Mouse (Mus musculus) monocyte, adult 5-6 weeks (primary cell): ENCODE data around the gene Rbck1. TPM values are rescaled to one million over a fixed set of nuclear protein-coding genes. Genes with fewer than 3 reads are reported as not detected.

Experiments used
- total RNA-seq: library from RNA; stranded (forward); fragments of 200-1000, 200-491, 200-594 nt; gene quantifications from 3 replicates; pipeline ENCODE4 v1.2.3, GENCODE M21; 2017

The Rbck1 gene
- total RNA-seq, 1 experiment from 2014 or later = 59.1 TPM

Other genes with a start within 250 kb of the Rbck1 start
- gene Srxn1, start 227.1 kb downstream of the Rbck1 start, total RNA-seq = 14.1 to 28.0 TPM (median 16.1 TPM) in 3 replicates
- not detected in 3 replicates for gene Tcf15, start 189.1 kb downstream of the Rbck1 start, total RNA-seq
- gene Csnk2a1, start 105.8 kb downstream of the Rbck1 start, total RNA-seq = 104 to 134 TPM (median 114 TPM) in 3 replicates
- 34.6 to 50.1 TPM (median 47.4 TPM) in 3 replicates for gene Tbc1d20, start 38.8 kb downstream of the Rbck1 start, total RNA-seq
- gene Trib3, start 11.4 kb upstream of the Rbck1 start, total RNA-seq = not detected in 3 replicates
- not detected in 3 replicates for gene Nrsn2, start 44.0 kb upstream of the Rbck1 start, total RNA-seq
- 0.10 to 0.43 TPM in 2 of 3 replicates, not detected in the other for gene Sox12, start 65.4 kb upstream of the Rbck1 start, total RNA-seq
- gene Zcchc3, start 82.4 kb upstream of the Rbck1 start, total RNA-seq = 0.10 to 0.75 TPM in 2 of 3 replicates, not detected in the other
- not detected in 3 replicates for gene 6820408C15Rik, start 82.9 kb upstream of the Rbck1 start, total RNA-seq
- not detected in 3 replicates for gene Defb23, start 132.0 kb upstream of the Rbck1 start, total RNA-seq
- gene Defb20, start 144.4 kb upstream of the Rbck1 start, total RNA-seq = not detected in 3 replicates
- gene Defb22, start 157.5 kb upstream of the Rbck1 start, total RNA-seq = not detected in 3 replicates
- gene Defb26, start 179.0 kb upstream of the Rbck1 start, total RNA-seq = not detected in 3 replicates
- not detected in 3 replicates for gene Defb28, start 185.6 kb upstream of the Rbck1 start, total RNA-seq
- gene Defb29, start 207.4 kb upstream of the Rbck1 start, total RNA-seq = not detected in 3 replicates
- not detected in 3 replicates for gene Gm17416, start 236.7 kb upstream of the Rbck1 start, total RNA-seq
- not detected in 3 replicates for gene Defb21, start 240.1 kb upstream of the Rbck1 start, total RNA-seq
- gene Defb19, start 247.7 kb upstream of the Rbck1 start, total RNA-seq = not detected in 3 replicates